Mouse (Mus musculus): ENCODE results near the gene Wapl. TPM values are rescaled to one million over a fixed set of nuclear protein-coding genes. Genes with fewer than 3 reads are reported as not detected.

The Wapl gene
- polyA plus RNA-seq, 1 experiment from 2014 or later, result 24.9 TPM

DNA sequence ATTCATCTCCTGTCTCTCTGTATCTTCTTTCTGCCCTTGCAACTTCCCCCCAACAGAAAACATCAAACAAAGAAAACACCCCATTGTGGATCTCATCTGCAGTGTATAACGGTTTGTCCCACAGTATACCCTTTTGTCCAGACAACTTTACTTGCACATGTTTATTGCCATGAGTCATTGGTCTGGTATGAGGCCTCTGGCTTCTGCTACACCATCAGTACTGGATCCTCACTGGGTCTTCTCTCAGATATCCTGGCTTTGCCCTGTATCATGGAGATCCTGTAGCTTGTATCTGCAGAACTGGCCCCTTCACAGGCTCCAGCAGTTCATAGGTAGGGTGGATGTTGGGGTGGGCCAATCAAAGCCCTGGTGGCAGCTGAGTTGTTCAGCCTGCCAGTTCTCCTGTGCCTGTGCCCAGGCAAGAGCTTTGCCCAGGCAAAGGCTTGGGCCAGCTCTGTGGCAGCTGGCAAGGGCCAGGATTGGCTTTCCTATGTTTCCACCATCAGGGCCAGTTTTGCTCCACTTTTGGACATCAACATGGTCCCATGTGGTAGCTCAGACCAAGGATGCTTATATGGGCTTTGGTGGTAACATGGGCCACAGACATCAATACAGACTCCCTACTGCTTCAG is 119.8 kb downstream of the Wapl start:
- no peak overlapping the region for H3K27ac ChIP-seq
- 76% methylated on average over 1 of the region's 1 CpGs for WGBS
- no peaks in the 10 kb centered on the region for H3K4me1 ChIP-seq
- no peak for ATAC-seq (ENCODE audit: low FRiP score, low read depth)
- no peaks in the 10 kb centered on the region for H3K27me3 ChIP-seq
- H3K36me3 ChIP-seq, result no peaks in the 10 kb centered on the region
- H3K4me3 ChIP-seq, result no peak overlapping the region
- no peak overlapping the region for H3K4me2 ChIP-seq (replicated peaks)
- H3K9me3 ChIP-seq, result no peaks in the 10 kb centered on the region
- H3K9ac ChIP-seq, result no peak overlapping the region

Other genes with a start within 250 kb of the Wapl start
- gene Bmpr1a, start 170.6 kb upstream of the Wapl start, polyA plus RNA-seq (2015; fragmentation: Nextera tagmentation; extraction: Ambion mirVana), result 63.1 and 71.3 TPM in 2 replicates
- gene 9230112D13Rik, start 151.1 kb upstream of the Wapl start, polyA plus RNA-seq (2015; fragmentation: Nextera tagmentation; extraction: Ambion mirVana), result not detected in 2 replicates
- gene Ldb3, start 85.2 kb upstream of the Wapl start, polyA plus RNA-seq (2015; fragmentation: Nextera tagmentation; extraction: Ambion mirVana), result 8.8 and 9.8 TPM in 2 replicates
- gene Opn4, start 73.8 kb upstream of the Wapl start, polyA plus RNA-seq (2015; fragmentation: Nextera tagmentation; extraction: Ambion mirVana), result 0.42 TPM in 1 of 2 replicates, not detected in the other
- gene Grid1, start 146.2 kb downstream of the Wapl start, polyA plus RNA-seq (2015; fragmentation: Nextera tagmentation; extraction: Ambion mirVana), result 0.50 and 0.91 TPM in 2 replicates

Data from limb, embryonic 13.5 days (tissue).